Mouse (Mus musculus) gastrocnemius, postnatal 10 days (tissue): ENCODE results near the gene Med8. TPM values are rescaled to one million over a fixed set of nuclear protein-coding genes. Genes with fewer than 3 reads are reported as not detected.

Experiments used
- total RNA-seq, 2 experiments: library from RNA; stranded (reverse); gene quantifications; 2 replicates each; pipeline ENCODE4 v1.2.3; 2021

Gene Med8
- total RNA-seq, 2 experiments from 2014 or later: 37.8 to 38.0 TPM

Other genes with a start within 250 kb of the Med8 start
- 10 to 100 TPM; 26.4 to 28.0 TPM for gene Kdm4a, start 229.3 kb upstream of the Med8 start, total RNA-seq
- 10 to 100 TPM; 15.9 to 21.0 TPM for gene Ptprf, start 117.9 kb upstream of the Med8 start, total RNA-seq
- 10 to 100 TPM in 1 of 2 experiments, 1 to 10 TPM in 1; 9.6 to 13.4 TPM for gene Szt2, start 64 bp upstream of the Med8 start, total RNA-seq
- 10 to 100 TPM; 20.2 to 28.3 TPM for gene Elovl1, start 18.8 kb downstream of the Med8 start, total RNA-seq
- 10 to 100 TPM; 12.1 to 14.7 TPM for gene Cdc20, start 28.0 kb downstream of the Med8 start, total RNA-seq
- gene Mpl, start 48.2 kb downstream of the Med8 start, total RNA-seq: under 1 TPM in 1 of 2 experiments, not detected in 1; 0.09 TPM
- gene Tie1, start 80.7 kb downstream of the Med8 start, total RNA-seq: 10 to 100 TPM; 37.6 to 38.5 TPM
- gene 2610528J11Rik, start 117.7 kb downstream of the Med8 start, total RNA-seq: not detected
- gene Tmem125, start 134.7 kb downstream of the Med8 start, total RNA-seq: under 1 TPM; 0.14 to 0.23 TPM
- not detected for gene Cfap57, start 211.4 kb downstream of the Med8 start, total RNA-seq
- gene Ebna1bp2, start 211.5 kb downstream of the Med8 start, total RNA-seq: 10 to 100 TPM; 43.3 to 47.1 TPM
- gene Olfr62, start 249.6 kb downstream of the Med8 start, total RNA-seq: not detected